Mouse (Mus musculus) midbrain, embryonic 12.5 days (tissue): ENCODE data around the gene Sbf2. TPM values are rescaled to one million over a fixed set of nuclear protein-coding genes. Genes with fewer than 3 reads are reported as not detected.

ENCODE experiments used
- ATAC-seq: fragments of 200-750 bp; cut with Nextera tagmentation; 2 replicates; pipeline ENCODE4 v1.8.0; 2017; ENCODE audit warnings: low read depth, moderate TSS enrichment, moderate library complexity; ENCODE audit not compliant: low FRiP score
- H3K27ac ChIP-seq: fragments of 300-500 bp; sonication (generic); replicated peaks from 2 replicates; pipeline ENCODE4 v1.5.1; 2016; ENCODE audit warnings: mild to moderate bottlenecking
- H3K27me3 ChIP-seq: fragments of 300-500 bp; sonication (generic); 2 replicates; pipeline ENCODE4 v1.6.1; 2016; ENCODE audit warnings: mild to moderate bottlenecking
- H3K36me3 ChIP-seq: fragments of 300-500 bp; sonication (generic); 2 replicates; pipeline ENCODE4 v1.6.1; 2016
- H3K4me1 ChIP-seq: fragments of 300-500 bp; sonication (generic); 2 replicates; pipeline ENCODE4 v1.6.1; 2016
- H3K4me2 ChIP-seq: fragments of 300-500 bp; sonication (generic); replicated peaks from 2 replicates; pipeline ENCODE4 v1.6.1; 2016; ENCODE audit warnings: mild to moderate bottlenecking, moderate library complexity
- H3K4me3 ChIP-seq: fragments of 300-500 bp; sonication (generic); 2 replicates; pipeline ENCODE4 v1.5.1; 2016; ENCODE audit warnings: mild to moderate bottlenecking
- H3K9ac ChIP-seq: fragments of 300-500 bp; sonication (generic); replicated peaks from 2 replicates; pipeline ENCODE4 v1.6.1; 2016; ENCODE audit warnings: mild to moderate bottlenecking, moderate library complexity
- H3K9me3 ChIP-seq: fragments of 300-500 bp; sonication (generic); 2 replicates; pipeline ENCODE4 v1.6.1; 2016; ENCODE audit warnings: mild to moderate bottlenecking
- WGBS: fragments of 180-500 bp; shearing (Covaris S2); methylation state at CpG from one replicate; pipeline ENCODE4 v1.1.7; 2016; 5-methylcytosine and 5-hydroxymethylcytosine counted together
- polyA plus RNA-seq: library from polyadenylated mRNA; unstranded; fragments of >200 nt; fragmentation: Nextera tagmentation; extraction: Ambion mirVana; gene quantifications from 2 replicates; pipeline ENCODE4 v1.2.1, GENCODE M21; 2016

Gene Sbf2
- polyA plus RNA-seq, 1 experiment from 2014 or later: 57.7 TPM

GRCm38 (mm10) chr7:110361516-110361915, 253.2 kb downstream of the Sbf2 start:
- Histone ChIP-seq H3K4me2 (no peak overlapping the region), H3K4me3 (no peak overlapping the region), H3K9ac (no peak overlapping the region), H3K27me3 (no peaks in the 10 kb centered on the region), H3K36me3 (peaks cover 40% of the 10 kb centered on the region), H3K9me3 (no peaks in the 10 kb centered on the region), H3K4me1 (no peaks in the 10 kb centered on the region), H3K27ac (no peak overlapping the region)
- no peak for ATAC-seq
- WGBS: 94% methylated on average over 1 of the region's 1 CpGs

GRCm38 (mm10) chr7:110359391-110359790, 255.3 kb downstream of the Sbf2 start:
- H3K4me2 ChIP-seq: no peak overlapping the region
- peaks cover 24% of the 10 kb centered on the region; the same call in 1 of the 2 replicates for H3K36me3 ChIP-seq
- no peak overlapping the region for H3K9ac ChIP-seq
- WGBS: 97% methylated on average over 2 of the region's 2 CpGs
- ATAC-seq: no peak
- H3K9me3 ChIP-seq: no peaks in the 10 kb centered on the region
- H3K27ac ChIP-seq: no peak overlapping the region
- H3K4me1 ChIP-seq: no peaks in the 10 kb centered on the region
- H3K4me3 ChIP-seq: no peak overlapping the region
- H3K27me3 ChIP-seq: no peaks in the 10 kb centered on the region

- H3K4me1 ChIP-seq: no peaks in the 10 kb centered on the region
- no peak overlapping the region for H3K4me2 ChIP-seq
- 83% methylated on average over 2 of the region's 2 CpGs for WGBS
- ATAC-seq: no peak
- H3K4me3 ChIP-seq: no peak overlapping the region
- no peak overlapping the region for H3K9ac ChIP-seq
- no peaks in the 10 kb centered on the region for H3K9me3 ChIP-seq
- H3K36me3 ChIP-seq: peaks cover 11% of the 10 kb centered on the region; the same call in 1 of the 2 replicates
- H3K27ac ChIP-seq: no peak overlapping the region
- no peaks in the 10 kb centered on the region for H3K27me3 ChIP-seq
These were observed 260.8 kb downstream of the Sbf2 start for GRCm38 (mm10) chr7:110353971-110354370.

- no peaks in the 10 kb centered on the region for H3K9me3 ChIP-seq
- no peak for ATAC-seq
- no peak overlapping the region for H3K4me3 ChIP-seq
- H3K4me2 ChIP-seq: no peak overlapping the region
- no peaks in the 10 kb centered on the region for H3K27me3 ChIP-seq
- WGBS: 88% methylated on average over 1 of the region's 1 CpGs
- no peak overlapping the region for H3K9ac ChIP-seq
- no peak overlapping the region for H3K27ac ChIP-seq
- H3K4me1 ChIP-seq: no peaks in the 10 kb centered on the region
- H3K36me3 ChIP-seq: peaks cover 11% of the 10 kb centered on the region
These were observed 267.5 kb downstream of the Sbf2 start for GRCm38 (mm10) chr7:110347250-110347649.

GRCm38 (mm10) chr7:110337601-110338000, 277.1 kb downstream of the Sbf2 start:
- 82% methylated on average over 4 of the region's 4 CpGs for WGBS
- Histone ChIP-seq H3K36me3 (peaks cover 42% of the 10 kb centered on the region; the same call in 1 of the 2 replicates), H3K27me3 (no peaks in the 10 kb centered on the region), H3K4me2 (no peak overlapping the region), H3K9ac (no peak overlapping the region), H3K4me1 (no peaks in the 10 kb centered on the region), H3K27ac (no peak overlapping the region), H3K9me3 (no peaks in the 10 kb centered on the region), H3K4me3 (no peak overlapping the region)
- no peak for ATAC-seq

- Histone ChIP-seq H3K4me2 (no peak overlapping the region), H3K36me3 (peaks cover 79% of the 10 kb centered on the region), H3K4me1 (no peaks in the 10 kb centered on the region), H3K9ac (no peak overlapping the region), H3K4me3 (no peak overlapping the region), H3K27me3 (no peaks in the 10 kb centered on the region), H3K9me3 (no peaks in the 10 kb centered on the region), H3K27ac (no peak overlapping the region)
- no peak for ATAC-seq
- 94% methylated on average over 5 of the region's 5 CpGs for WGBS
These were observed 289.2 kb downstream of the Sbf2 start for GRCm38 (mm10) chr7:110325381-110326110.

- Histone ChIP-seq H3K27ac (no peak overlapping the region), H3K9me3 (no peaks in the 10 kb centered on the region), H3K4me1 (no peaks in the 10 kb centered on the region), H3K4me3 (no peak overlapping the region), H3K4me2 (no peak overlapping the region), H3K9ac (no peak overlapping the region), H3K27me3 (no peaks in the 10 kb centered on the region), H3K36me3 (peaks cover 85% of the 10 kb centered on the region)
- no peak for ATAC-seq
- WGBS: 85% methylated on average over 1 of the region's 1 CpGs
These were observed 289.9 kb downstream of the Sbf2 start for GRCm38 (mm10) chr7:110324852-110325251.

GRCm38 (mm10) chr7:110321106-110321505, 293.6 kb downstream of the Sbf2 start:
- Histone ChIP-seq H3K27me3 (no peaks in the 10 kb centered on the region), H3K9me3 (no peaks in the 10 kb centered on the region), H3K4me3 (no peak overlapping the region), H3K4me2 (no peak overlapping the region), H3K4me1 (no peaks in the 10 kb centered on the region), H3K9ac (no peak overlapping the region), H3K27ac (no peak overlapping the region), H3K36me3 (peaks cover 71% of the 10 kb centered on the region)
- WGBS: 83% methylated on average over 5 of the region's 5 CpGs
- no peak for ATAC-seq

- Histone ChIP-seq H3K36me3 (peaks cover 70% of the 10 kb centered on the region), H3K27ac (no peak overlapping the region), H3K9me3 (no peaks in the 10 kb centered on the region), H3K4me2 (no peak overlapping the region), H3K4me3 (no peak overlapping the region), H3K9ac (no peak overlapping the region), H3K4me1 (no peaks in the 10 kb centered on the region), H3K27me3 (no peaks in the 10 kb centered on the region)
- 85% methylated on average over 6 of the region's 6 CpGs for WGBS
- no peak for ATAC-seq
These were observed 295.7 kb downstream of the Sbf2 start for GRCm38 (mm10) chr7:110318971-110319519.

- ATAC-seq: no peak
- H3K4me2 ChIP-seq: no peak overlapping the region
- no peaks in the 10 kb centered on the region for H3K9me3 ChIP-seq
- peaks cover 73% of the 10 kb centered on the region for H3K36me3 ChIP-seq
- no peaks in the 10 kb centered on the region for H3K4me1 ChIP-seq
- no peak overlapping the region for H3K4me3 ChIP-seq
- no peaks in the 10 kb centered on the region for H3K27me3 ChIP-seq
- H3K27ac ChIP-seq: no peak overlapping the region
- H3K9ac ChIP-seq: no peak overlapping the region
- 98% methylated on average over 4 of the region's 4 CpGs for WGBS
These were observed 297.3 kb downstream of the Sbf2 start for GRCm38 (mm10) chr7:110317412-110317811.

- 95% methylated on average over 1 of the region's 1 CpGs for WGBS
These were observed 299.4 kb downstream of the Sbf2 start for GRCm38 (mm10) chr7:110315352-110315751.

GRCm38 (mm10) chr7:110314401-110314890, 300.3 kb downstream of the Sbf2 start:
- no peak overlapping the region for H3K27ac ChIP-seq
- H3K27me3 ChIP-seq: no peaks in the 10 kb centered on the region
- peaks cover 78% of the 10 kb centered on the region for H3K36me3 ChIP-seq
- H3K9me3 ChIP-seq: no peaks in the 10 kb centered on the region
- 93% methylated on average over 7 of the region's 7 CpGs for WGBS
- H3K4me1 ChIP-seq: no peaks in the 10 kb centered on the region
- no peak overlapping the region for H3K4me2 ChIP-seq
- H3K9ac ChIP-seq: no peak overlapping the region
- no peak for ATAC-seq
- H3K4me3 ChIP-seq: no peak overlapping the region

More at GRCm38 (mm10) chr7:110315352-110315751, 299.4 kb downstream of the Sbf2 start:
- Histone ChIP-seq H3K4me2 (no peak overlapping the region), H3K27me3 (no peaks in the 10 kb centered on the region), H3K36me3 (peaks cover 78% of the 10 kb centered on the region), H3K4me3 (no peak overlapping the region), H3K9me3 (no peaks in the 10 kb centered on the region), H3K9ac (no peak overlapping the region), H3K27ac (no peak overlapping the region), H3K4me1 (no peaks in the 10 kb centered on the region)
- ATAC-seq: no peak
